In the genomic region with DNA sequence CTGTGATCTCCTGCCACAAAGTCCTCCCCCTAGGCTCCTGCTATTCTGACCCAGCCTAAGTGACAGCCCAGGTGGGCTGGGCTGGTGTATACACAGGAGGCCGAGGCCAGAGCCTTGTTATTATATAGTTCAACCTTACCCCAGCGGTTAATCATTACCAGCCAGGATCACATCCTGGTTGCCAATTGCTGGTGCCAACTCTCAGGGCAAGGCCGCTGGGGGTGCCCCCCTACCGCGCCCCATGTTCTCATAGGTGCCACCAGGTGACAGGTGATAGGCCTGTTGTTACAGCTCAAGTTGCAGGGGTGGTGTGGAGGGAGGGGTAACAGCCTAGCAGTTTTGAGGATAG, we compare ENCODE assay signal across 16 mouse cellular contexts. TPM values are rescaled to one million over a fixed set of nuclear protein-coding genes. Genes with fewer than 3 reads are reported as not detected.
A peak's percentile ranks its signal among the peaks of the same experiment; 100 is the strongest.
DNase-seq lines count a peak whose midpoint lies in the region; ATAC-seq and TF ChIP-seq lines count a peak whose summit lies in the region.
"Had no signal": no experiment of that assay in that cellular context is flagged by ENCODE, and none has a peak within 500 bp of the region (broad histone marks: within the 10 kb centered on the region; RNA-seq: fewer than 3 reads in every experiment).

No protein-coding gene starts in this region.

- DNase-seq in hindbrain, embryonic 10.5 days (ENCODE audit: low spot score) = no peak
- DNase-seq in kidney, postnatal 14 days = peak; percentile 93
- peak; percentile 67 for DNase-seq in lung, postnatal 36 days
- no peak for DNase-seq in left cerebral cortex, adult 2 months (ENCODE audit: extremely low spot score in 1 of 2, low spot score in 2 of 2)
- DNase-seq in right cerebral cortex, adult 2 months (ENCODE audit: low spot score in 2 of 2) = no peak
- DNase-seq in yolk sac, embryonic 10.5 days (ENCODE audit: low spot score) = no peak
- DNase-seq: adrenal gland, adult 8-10 months; thymus, postnatal 25 days had no signal

- peaks cover 23% of the 10 kb centered on the region for H3K36me3 ChIP-seq in hindbrain, embryonic 10.5 days
- no peaks in the 10 kb centered on the region for H3K36me3 ChIP-seq in hindbrain, embryonic 13.5 days
- H3K36me3 ChIP-seq in intestine, embryonic 16.5 days (ENCODE audit: control insufficient read depth, insufficient read depth, low read length) = peaks cover 24% of the 10 kb centered on the region
- H3K36me3 ChIP-seq: forebrain, embryonic 12.5 days; hindbrain, embryonic 12.5 days; midbrain, embryonic 12.5 days had no signal

- 82% methylated on average over 5 of the region's 5 CpGs for WGBS in hindbrain, embryonic 10.5 days
- WGBS in hindbrain, embryonic 13.5 days = 96% methylated on average over 5 of the region's 5 CpGs
- 68% methylated on average over 5 of the region's 5 CpGs for WGBS in intestine, embryonic 16.5 days

- no peak overlapping the region for H3K9ac ChIP-seq in hindbrain, embryonic 13.5 days
- peak overlapping the region; percentile 14; the same call in 1 of the 2 replicates for H3K9ac ChIP-seq in intestine, embryonic 16.5 days (ENCODE audit: low read depth, low read length)
- H3K9ac ChIP-seq: forebrain, embryonic 12.5 days; hindbrain, embryonic 12.5 days; limb, embryonic 15.5 days; midbrain, embryonic 12.5 days had no signal

- peaks cover 5% of the 10 kb centered on the region; the same call in 1 of the 2 replicates for H3K9me3 ChIP-seq in hindbrain, embryonic 10.5 days
- H3K9me3 ChIP-seq in hindbrain, embryonic 13.5 days = no peaks in the 10 kb centered on the region
- no peaks in the 10 kb centered on the region for H3K9me3 ChIP-seq in intestine, embryonic 16.5 days (ENCODE audit: control insufficient read depth, low read length)
- H3K9me3 ChIP-seq: hindbrain, embryonic 12.5 days; limb, embryonic 15.5 days; midbrain, embryonic 12.5 days had no signal

- intact Hi-C loops in left cerebral cortex, adult 2 months (cut with DNase I) = no loop called here

- no peak for TF ChIP-seq CTCF in left cerebral cortex, adult 2 months (IDR thresholded peaks at IDR 0.05)

- H3K4me1 ChIP-seq in hindbrain, embryonic 10.5 days (replicated peaks) = peaks cover 48% of the 10 kb centered on the region
- H3K4me1 ChIP-seq in hindbrain, embryonic 13.5 days (replicated peaks) = no peaks in the 10 kb centered on the region
- H3K4me1 ChIP-seq in intestine, embryonic 16.5 days (ENCODE audit: control insufficient read depth, insufficient read depth, low read length) = peaks cover 43% of the 10 kb centered on the region

- peak overlapping the region; percentile 62; the same call in 1 of the 2 replicates for H3K27ac ChIP-seq in hindbrain, embryonic 10.5 days
- no peak overlapping the region for H3K27ac ChIP-seq in hindbrain, embryonic 13.5 days
- peak overlapping the region; percentile 93 for H3K27ac ChIP-seq in intestine, embryonic 16.5 days (ENCODE audit: low read length)
- no peak overlapping the region for H3K27ac ChIP-seq in left cerebral cortex, adult 2 months
- H3K27ac ChIP-seq: forebrain, embryonic 12.5 days; limb, embryonic 15.5 days; midbrain, embryonic 12.5 days had no signal

- no peak for ATAC-seq in hindbrain, embryonic 13.5 days (ENCODE audit: low FRiP score)
- ATAC-seq in intestine, embryonic 16.5 days = peak; percentile 93

- peaks cover 7% of the 10 kb centered on the region; the same call in 1 of the 2 replicates for H3K27me3 ChIP-seq in hindbrain, embryonic 10.5 days (ENCODE audit: insufficient read depth, poor library complexity, severe bottlenecking)
- no peaks in the 10 kb centered on the region for H3K27me3 ChIP-seq in hindbrain, embryonic 13.5 days
- no peaks in the 10 kb centered on the region for H3K27me3 ChIP-seq in intestine, embryonic 16.5 days (replicated peaks; ENCODE audit: control insufficient read depth, insufficient read depth, low read length)
- H3K27me3 ChIP-seq: forebrain, embryonic 12.5 days; hindbrain, embryonic 12.5 days; limb, embryonic 15.5 days; midbrain, embryonic 12.5 days; Patski had no signal

- no peak overlapping the region for H3K4me3 ChIP-seq in hindbrain, embryonic 10.5 days
- no peak overlapping the region for H3K4me3 ChIP-seq in hindbrain, embryonic 13.5 days
- H3K4me3 ChIP-seq in intestine, embryonic 16.5 days (ENCODE audit: low read length) = no peak overlapping the region
- no peak overlapping the region for H3K4me3 ChIP-seq in left cerebral cortex, adult 2 months
- H3K4me3 ChIP-seq: forebrain, embryonic 12.5 days; hindbrain, embryonic 12.5 days; limb, embryonic 15.5 days; midbrain, embryonic 12.5 days had no signal

- H3K4me2 ChIP-seq in hindbrain, embryonic 13.5 days = no peak overlapping the region
- 0 out of 2 replicates have a peak overlapping the region, but pooled peaks have one; percentile 10 for H3K4me2 ChIP-seq in intestine, embryonic 16.5 days (ENCODE audit: low read depth, low read length)
- H3K4me2 ChIP-seq: forebrain, embryonic 12.5 days; hindbrain, embryonic 12.5 days; limb, embryonic 15.5 days; midbrain, embryonic 12.5 days had no signal

RNA-seq across cellular contexts. Expression of a gene that starts 14.3 kb away (rescaled TPM):
- polyA plus RNA-seq in hindbrain, embryonic 10.5 days (2016; fragmentation: Nextera tagmentation; extraction: Ambion mirVana) = 0.19 and 0.21 TPM in 2 replicates
- polyA plus RNA-seq in hindbrain, embryonic 13.5 days (2015; fragmentation: Nextera tagmentation; extraction: Ambion mirVana) = not detected in 2 replicates
- polyA plus RNA-seq in intestine, embryonic 16.5 days (2015; fragmentation: Nextera tagmentation; extraction: Ambion mirVana) = 168 and 230 TPM in 2 replicates
- total RNA-seq in left cerebral cortex, adult 2 months (2021) = under 1 TPM; 0.36 to 0.79 TPM
- total RNA-seq: neutrophil, adult 5-6 weeks had no signal

RNA-seq across cellular contexts. Expression of a gene that starts 20.0 kb away (rescaled TPM):
- polyA plus RNA-seq in hindbrain, embryonic 10.5 days (2016; fragmentation: Nextera tagmentation; extraction: Ambion mirVana) = 10.4 and 11.9 TPM in 2 replicates
- 1.00 and 2.2 TPM in 2 replicates for polyA plus RNA-seq in hindbrain, embryonic 13.5 days (2015; fragmentation: Nextera tagmentation; extraction: Ambion mirVana)
- 102 and 107 TPM in 2 replicates for polyA plus RNA-seq in intestine, embryonic 16.5 days (2015; fragmentation: Nextera tagmentation; extraction: Ambion mirVana)
- 1 to 10 TPM; 2.3 to 3.6 TPM for total RNA-seq in left cerebral cortex, adult 2 months (2021)

RNA-seq across cellular contexts. Expression of a gene that starts 29.3 kb away (rescaled TPM):
- 38.1 and 41.5 TPM in 2 replicates for polyA plus RNA-seq in hindbrain, embryonic 10.5 days (2016; fragmentation: Nextera tagmentation; extraction: Ambion mirVana)
- 24.5 and 25.4 TPM in 2 replicates for polyA plus RNA-seq in hindbrain, embryonic 13.5 days (2015; fragmentation: Nextera tagmentation; extraction: Ambion mirVana)
- polyA plus RNA-seq in intestine, embryonic 16.5 days (2015; fragmentation: Nextera tagmentation; extraction: Ambion mirVana) = 34.2 and 37.7 TPM in 2 replicates
- total RNA-seq in left cerebral cortex, adult 2 months (2021) = 10 to 100 TPM; 12.4 to 14.2 TPM

RNA-seq across cellular contexts. Expression of a gene that starts 30.4 kb away (rescaled TPM):
- polyA plus RNA-seq in hindbrain, embryonic 10.5 days (2016; fragmentation: Nextera tagmentation; extraction: Ambion mirVana) = 19.0 and 21.5 TPM in 2 replicates
- polyA plus RNA-seq in hindbrain, embryonic 13.5 days (2015; fragmentation: Nextera tagmentation; extraction: Ambion mirVana) = 11.6 and 11.8 TPM in 2 replicates
- polyA plus RNA-seq in intestine, embryonic 16.5 days (2015; fragmentation: Nextera tagmentation; extraction: Ambion mirVana) = 11.2 and 11.7 TPM in 2 replicates
- total RNA-seq in left cerebral cortex, adult 2 months (2021) = 10 to 100 TPM; 18.1 to 18.8 TPM

RNA-seq across cellular contexts. Expression of a gene that starts 55.9 kb away (rescaled TPM):
- polyA plus RNA-seq in hindbrain, embryonic 10.5 days (2016; fragmentation: Nextera tagmentation; extraction: Ambion mirVana) = 1.4 and 4.2 TPM in 2 replicates
- 2.0 and 2.7 TPM in 2 replicates for polyA plus RNA-seq in hindbrain, embryonic 13.5 days (2015; fragmentation: Nextera tagmentation; extraction: Ambion mirVana)
- 1.6 and 3.1 TPM in 2 replicates for polyA plus RNA-seq in intestine, embryonic 16.5 days (2015; fragmentation: Nextera tagmentation; extraction: Ambion mirVana)
- total RNA-seq in left cerebral cortex, adult 2 months (2021) = under 1 TPM in 1 of 2 experiments, not detected in 1; 0.52 TPM

Comparison
In these comparisons a context has a peak if more than half of its experiments do, and no peak if none do; other contexts are left out.
1. H3K27ac ChIP-seq: peak in hindbrain, embryonic 10.5 days (single experiment) and intestine, embryonic 16.5 days (single experiment); none in hindbrain, embryonic 13.5 days (single experiment) and left cerebral cortex, adult 2 months (single experiment).
2. DNase-seq: peak in kidney, postnatal 14 days (single experiment) and lung, postnatal 36 days (single experiment); none in hindbrain, embryonic 10.5 days (single experiment), left cerebral cortex, adult 2 months (0 of 2), right cerebral cortex, adult 2 months (0 of 2) and yolk sac, embryonic 10.5 days (single experiment).
3. RNA of a gene that starts 14.3 kb away (polyA plus RNA-seq): 168 to 230 TPM in intestine, embryonic 16.5 days; 0.19 to 0.21 TPM in hindbrain, embryonic 10.5 days and not detected in hindbrain, embryonic 13.5 days; every median in the first group is over 100 times any median in the second.